Mouse (Mus musculus) lung, postnatal 36 days (tissue): ENCODE data around the gene Rasgrp2.
A peak's percentile ranks its signal among the peaks of the same experiment; 100 is the strongest.

ENCODE experiments used
- DNase-seq: peaks from one replicate; pipeline ENCODE4 v3.0.0; 2022; ENCODE audit warnings: mixed read lengths

The Rasgrp2 gene

DNA sequence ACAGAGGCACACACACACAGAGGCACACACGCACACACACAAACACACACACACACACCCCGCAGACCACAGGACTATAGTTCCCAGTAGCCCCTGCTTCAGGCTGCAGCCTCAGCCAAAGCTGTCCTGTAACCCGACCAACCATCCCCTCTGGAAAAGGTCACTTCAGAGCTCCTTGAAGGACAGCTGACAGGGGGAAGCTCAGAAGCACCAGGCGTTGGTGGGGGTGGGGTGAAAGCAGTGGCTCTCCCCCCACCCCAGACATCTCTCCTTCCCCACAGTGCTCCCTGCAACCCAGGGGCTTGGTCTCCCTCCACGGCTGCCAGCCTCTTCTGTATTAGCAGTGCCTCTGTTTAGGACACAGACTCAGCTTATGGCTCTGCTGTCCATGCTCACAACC lies 15.7 kb upstream of the Rasgrp2 start:
- DNase-seq = no peak

DNA sequence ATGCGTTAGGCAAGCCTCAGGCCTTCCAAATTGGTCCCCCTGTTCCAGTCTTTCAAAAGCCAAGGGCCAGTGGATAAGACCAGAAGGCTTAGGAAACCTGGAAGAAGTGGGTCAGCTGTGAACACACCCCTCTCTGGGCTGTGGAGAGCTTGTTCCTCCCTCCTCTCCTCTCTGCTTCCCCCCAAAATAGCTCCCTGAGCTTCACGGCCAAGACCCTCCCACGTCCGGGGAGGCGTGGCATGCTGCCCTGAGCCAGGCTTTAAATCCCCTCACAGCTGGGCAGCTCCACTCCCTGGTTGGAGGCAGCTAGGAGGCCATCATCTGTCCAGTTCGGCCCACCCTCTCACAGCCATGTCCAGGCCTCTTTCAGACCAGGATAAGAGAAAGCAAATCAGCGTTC lies 15.0 kb upstream of the Rasgrp2 start, which contains the start of gene Pygm:
TSS of gene Pygm (plus strand) at position 272 of the 400 bp plus-strand sequence.
- DNase-seq = peak; percentile 77

DNA sequence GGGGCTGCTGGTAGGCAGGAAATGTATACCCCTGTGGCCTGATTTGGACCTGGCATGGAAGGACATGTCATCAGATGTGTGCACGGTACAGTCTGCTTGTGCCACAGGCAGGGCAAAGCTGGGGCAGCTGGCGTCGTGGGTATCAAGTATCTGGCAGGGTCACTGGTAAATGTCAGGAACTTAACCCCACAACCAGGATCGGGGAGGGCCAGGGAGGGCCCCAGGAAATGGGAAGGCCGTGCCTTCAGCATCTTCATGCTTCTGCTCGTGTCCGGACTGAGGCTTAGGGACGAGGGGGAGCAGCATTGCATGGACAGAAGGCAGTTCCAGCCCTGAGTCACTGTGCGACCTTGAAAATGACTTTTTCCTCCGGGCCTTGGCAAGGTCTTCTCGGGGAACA lies 14.2 kb upstream of the Rasgrp2 start:
- no peak for DNase-seq

DNA sequence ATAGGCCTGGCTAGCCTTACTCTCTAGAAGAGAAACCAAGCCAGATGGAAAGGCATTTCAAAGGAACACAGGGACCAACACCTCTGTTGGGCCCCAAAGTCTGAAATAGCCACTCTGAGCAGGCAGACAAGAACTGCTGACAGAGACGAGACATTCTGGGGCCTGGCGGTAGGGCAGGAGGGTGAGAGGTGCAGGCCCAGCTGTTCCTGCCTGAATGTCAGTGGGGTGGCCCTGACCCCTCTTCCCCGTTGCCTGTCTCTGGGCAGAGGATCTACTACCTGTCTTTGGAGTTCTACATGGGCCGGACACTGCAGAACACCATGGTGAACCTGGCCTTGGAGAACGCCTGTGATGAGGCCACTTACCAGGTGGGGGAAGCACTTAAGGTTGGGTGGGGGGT lies 13.7 kb upstream of the Rasgrp2 start:
- no peak for DNase-seq

DNA sequence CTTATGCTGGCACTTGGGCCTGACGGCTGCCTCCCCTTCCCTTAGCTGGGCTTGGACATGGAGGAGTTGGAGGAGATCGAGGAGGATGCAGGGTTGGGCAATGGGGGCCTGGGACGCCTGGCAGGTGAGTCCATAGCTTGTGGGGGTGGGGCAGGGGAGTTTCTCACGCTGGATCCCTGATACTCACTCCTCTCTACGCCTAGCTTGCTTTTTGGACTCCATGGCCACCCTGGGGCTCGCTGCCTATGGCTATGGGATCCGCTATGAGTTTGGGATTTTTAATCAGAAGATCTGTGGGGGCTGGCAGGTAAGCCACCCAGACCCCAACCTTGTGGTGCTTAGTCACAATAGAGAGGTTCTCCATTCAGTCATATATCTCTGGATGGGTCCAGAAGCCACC lies 13.3 kb upstream of the Rasgrp2 start:
- no peak for DNase-seq

DNA sequence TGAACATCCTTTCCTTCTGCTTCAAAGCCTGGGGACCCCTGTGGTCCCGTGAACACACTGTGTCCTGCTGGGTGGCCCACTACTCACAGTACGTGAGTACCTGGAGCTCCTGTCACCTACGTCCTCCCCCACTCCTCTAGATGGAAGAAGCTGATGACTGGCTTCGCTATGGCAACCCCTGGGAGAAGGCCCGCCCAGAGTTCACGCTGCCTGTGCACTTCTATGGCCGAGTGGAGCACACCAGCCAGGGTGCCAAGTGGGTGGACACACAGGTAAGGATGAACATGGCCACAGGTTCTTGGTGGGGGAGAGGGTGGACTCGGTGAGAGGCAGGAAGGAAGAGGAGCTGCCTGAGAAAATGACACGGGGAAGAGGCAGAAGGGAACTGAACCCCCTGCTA lies 12.9 kb upstream of the Rasgrp2 start:
- no peak for DNase-seq

DNA sequence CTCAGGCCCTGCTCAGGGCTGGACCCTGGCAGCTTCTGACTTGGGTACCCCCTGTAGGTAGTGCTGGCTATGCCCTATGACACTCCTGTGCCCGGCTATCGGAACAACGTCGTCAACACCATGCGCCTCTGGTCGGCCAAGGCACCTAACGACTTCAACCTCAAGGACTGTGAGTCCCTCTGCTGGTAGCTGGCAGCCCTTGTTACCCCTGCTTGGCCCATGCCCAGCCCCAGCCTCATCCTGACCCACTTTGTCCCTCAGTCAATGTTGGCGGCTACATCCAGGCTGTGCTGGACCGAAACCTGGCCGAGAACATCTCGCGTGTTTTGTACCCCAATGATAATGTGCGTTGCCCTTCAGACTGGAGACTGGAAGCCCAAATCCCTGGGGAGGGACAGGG lies 11.1 kb upstream of the Rasgrp2 start:
- DNase-seq = no peak

DNA sequence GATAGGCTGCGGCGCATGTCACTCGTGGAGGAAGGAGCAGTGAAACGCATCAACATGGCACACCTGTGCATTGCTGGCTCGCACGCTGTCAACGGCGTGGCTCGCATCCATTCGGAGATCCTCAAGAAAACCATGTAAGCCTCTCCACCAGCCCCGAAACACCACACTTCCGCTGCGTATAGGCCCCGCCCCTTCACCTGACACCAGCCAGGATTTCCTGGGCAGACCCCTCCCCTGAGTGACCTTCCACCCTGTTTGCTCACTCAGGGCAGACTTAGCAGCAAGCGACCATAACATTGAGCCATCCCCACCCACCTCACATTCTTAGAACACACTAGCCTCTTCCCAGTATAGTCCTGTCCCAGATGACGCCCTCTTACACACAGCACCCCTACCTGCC lies 9.3 kb upstream of the Rasgrp2 start:
- DNase-seq = peak; percentile 55

DNA sequence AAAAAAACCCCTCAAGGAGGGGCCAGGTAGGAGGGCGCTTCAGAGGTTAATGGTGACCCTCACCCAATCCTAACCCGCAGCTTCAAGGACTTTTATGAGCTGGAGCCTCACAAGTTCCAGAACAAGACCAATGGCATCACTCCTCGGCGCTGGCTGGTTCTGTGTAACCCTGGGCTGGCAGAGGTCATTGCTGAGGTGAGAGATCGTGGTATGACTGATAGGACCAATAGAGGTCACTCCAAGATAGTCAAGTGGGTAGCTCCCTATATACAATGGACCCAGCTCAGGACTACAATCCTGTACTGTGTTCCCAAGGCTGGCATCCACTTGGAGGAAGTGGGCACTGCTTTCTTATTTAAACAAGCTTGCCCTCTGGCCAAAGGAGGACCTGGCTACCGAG lies 8.9 kb upstream of the Rasgrp2 start:
- no peak for DNase-seq

DNA sequence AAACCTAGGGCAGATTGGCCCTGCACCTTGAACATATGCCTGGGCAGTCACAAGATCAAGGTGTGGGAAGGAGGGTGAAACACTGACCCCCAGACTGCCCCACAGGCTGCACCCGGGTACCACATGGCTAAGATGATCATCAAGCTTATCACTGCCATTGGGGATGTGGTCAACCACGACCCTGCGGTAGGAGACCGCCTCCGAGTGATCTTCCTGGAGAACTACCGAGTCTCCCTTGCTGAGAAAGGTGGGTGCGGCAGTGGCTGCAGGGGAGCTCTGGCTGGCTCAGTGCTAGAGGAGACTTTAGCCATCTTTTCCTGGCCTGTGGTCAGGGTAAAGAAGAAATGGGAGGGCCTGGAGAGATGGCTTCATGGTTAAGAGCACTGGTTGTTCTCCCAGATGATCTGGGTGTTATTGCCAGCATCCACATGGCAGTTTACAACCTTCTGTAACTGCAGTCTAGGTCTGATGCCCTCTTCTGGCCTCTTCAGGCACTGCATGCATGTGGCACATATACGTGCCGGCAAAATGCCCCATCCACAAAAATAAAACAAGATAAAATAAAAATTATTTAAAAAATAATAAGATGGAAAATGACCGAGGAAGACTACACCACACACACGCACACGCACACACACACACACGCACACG lies 6.3 kb upstream of the Rasgrp2 start:
- no peak for DNase-seq

DNA sequence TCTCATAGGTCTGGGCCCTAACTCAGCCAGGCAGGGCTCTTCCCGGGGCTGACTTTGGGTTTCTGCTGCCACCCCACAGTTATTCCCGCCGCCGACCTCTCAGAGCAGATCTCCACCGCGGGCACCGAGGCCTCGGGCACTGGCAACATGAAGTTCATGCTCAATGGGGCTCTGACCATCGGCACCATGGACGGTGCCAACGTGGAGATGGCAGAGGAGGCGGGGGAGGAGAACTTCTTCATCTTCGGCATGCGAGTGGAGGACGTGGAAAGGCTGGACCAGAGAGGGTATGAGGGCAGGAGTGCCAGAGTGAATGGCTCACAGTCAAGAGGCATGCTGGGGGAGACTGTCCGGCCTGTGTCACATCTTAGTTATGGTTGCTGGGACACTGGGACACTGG lies 5.5 kb upstream of the Rasgrp2 start:
- DNase-seq = no peak

DNA sequence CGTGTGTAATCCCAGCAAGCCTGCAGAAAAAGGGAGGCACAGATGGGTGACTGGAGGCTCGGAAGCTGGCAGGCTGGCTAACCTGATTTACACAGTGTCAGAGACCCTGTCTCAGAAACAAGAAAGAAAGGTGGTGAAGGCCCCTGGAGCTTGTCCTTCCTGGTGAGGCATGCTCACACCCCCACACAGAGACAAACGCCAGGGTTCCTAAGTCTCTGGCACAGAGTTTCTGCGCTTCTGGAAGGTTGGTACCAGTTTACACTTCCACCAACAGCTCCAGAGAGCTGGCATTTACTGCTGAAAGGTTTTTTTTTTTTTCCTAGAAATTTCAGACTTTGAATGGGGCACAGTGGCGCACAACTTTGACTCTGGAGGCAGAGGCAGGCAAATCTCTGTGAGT lies 2.9 kb upstream of the Rasgrp2 start:
- no peak for DNase-seq

DNA sequence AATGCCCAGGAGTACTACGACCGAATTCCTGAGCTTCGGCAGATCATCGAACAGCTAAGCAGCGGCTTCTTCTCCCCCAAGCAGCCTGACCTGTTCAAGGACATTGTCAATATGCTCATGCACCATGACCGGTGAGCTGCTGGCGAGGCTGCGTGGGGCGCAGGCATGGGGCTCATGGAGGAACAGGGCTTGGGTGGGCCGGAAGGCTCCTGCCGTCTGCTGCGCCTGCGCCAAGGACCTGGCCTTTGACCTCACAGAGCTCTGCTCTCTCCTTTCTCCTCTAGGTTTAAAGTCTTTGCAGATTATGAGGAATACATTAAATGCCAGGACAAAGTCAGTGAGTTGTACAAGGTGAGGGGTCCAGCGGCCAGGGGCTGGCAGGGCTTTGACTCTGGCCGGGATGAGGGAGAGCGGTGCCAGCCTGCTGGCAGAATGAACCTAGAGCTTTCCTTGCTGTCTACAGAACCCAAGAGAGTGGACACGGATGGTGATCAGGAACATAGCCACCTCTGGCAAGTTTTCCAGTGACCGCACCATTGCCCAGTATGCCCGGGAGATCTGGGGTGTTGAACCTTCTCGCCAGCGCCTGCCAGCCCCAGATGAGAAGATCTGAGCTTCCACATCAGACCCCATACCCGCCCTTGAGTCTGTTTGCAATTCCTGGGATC lies 1.4 kb upstream of the Rasgrp2 start:
- no peak for DNase-seq

DNA sequence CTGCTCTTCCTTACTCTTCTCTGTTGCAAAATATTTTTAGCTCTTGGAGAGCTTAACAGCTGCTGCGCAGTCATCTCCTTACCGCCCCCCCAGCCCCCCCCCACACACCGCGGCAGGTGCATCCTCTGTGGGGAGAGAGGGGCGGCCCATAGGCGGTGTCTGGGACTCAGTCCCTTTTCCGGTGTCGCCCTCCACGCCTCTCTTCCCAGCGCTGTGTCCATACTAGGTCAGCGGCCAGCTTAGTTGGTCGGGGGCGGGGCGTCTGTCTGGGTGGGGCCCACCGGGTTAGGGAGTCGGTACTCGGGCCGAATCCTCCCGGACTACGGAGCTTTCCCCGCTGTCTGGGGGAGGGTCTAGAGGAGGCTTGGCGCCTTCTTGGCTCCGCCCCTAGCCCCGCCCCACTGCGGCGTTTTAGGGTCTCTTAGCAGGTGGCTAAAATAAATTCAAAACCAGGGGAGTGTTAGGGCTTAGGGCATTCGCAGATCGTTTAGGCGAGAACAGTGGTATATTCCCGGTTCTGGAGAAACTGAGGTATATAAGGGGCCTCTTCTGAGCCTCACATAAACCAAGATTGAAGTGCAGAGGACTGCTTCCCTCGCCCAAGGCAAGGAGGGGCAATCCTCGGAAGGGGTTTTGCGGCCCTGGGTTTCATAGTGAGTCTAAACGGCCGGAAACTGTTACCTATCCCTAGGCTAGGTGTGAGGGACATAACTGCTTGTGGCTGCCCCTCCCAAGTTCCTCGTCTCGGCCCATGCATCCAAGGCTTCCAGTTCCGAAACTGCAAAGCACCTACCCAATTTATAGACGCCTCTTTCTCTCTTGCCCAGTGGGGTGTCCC lies 474 bp upstream of the Rasgrp2 start:
- DNase-seq = peak; percentile 91

DNA sequence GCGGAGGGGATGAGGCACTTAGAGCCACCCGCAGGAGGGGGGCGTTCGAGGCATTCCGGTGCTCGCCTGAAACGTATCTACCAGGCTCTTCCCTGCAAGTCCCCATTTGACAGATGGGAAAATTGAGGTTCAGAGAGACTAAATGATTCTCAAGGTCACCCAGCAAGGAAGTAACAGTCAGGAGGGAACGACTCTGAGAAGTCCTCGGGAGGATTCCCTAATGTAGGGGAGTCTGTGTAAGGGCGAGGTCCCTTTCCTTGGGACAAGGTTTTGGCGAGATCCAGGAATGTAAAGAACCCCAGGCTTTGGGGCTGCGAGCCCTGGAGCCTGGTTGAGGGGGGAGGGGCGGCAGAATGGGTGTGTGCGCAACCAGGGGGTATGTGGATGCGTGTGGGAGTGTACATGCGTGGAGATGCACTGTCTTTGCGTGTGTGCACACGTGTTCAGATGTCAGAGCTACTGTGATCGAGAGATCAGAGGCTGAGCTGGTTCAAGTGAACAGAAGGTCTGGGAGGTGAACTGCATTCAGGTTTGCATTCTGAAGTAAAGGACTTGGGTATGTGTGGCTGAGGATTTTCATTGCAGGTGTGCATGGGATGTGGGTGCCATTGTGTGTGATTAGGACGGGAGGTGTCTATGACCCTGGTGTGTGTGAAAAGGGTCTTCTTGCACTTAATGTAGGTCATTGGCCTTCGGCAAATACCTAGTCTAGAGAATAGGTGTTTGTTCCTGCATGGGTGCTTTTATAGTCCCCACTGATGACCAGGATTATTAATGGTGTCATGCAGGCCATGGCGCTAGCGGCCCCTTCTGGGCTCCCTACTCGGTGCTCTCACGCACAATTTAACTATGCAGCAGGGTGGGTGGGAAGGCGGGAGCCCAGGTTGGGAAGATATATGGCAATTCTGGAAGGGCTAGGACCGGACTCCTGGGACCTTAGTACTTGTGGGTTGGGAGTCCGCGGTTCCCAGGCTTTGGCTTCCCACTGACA lies 1.3 kb downstream of the Rasgrp2 start:
- peak; percentile 41 for DNase-seq

DNA sequence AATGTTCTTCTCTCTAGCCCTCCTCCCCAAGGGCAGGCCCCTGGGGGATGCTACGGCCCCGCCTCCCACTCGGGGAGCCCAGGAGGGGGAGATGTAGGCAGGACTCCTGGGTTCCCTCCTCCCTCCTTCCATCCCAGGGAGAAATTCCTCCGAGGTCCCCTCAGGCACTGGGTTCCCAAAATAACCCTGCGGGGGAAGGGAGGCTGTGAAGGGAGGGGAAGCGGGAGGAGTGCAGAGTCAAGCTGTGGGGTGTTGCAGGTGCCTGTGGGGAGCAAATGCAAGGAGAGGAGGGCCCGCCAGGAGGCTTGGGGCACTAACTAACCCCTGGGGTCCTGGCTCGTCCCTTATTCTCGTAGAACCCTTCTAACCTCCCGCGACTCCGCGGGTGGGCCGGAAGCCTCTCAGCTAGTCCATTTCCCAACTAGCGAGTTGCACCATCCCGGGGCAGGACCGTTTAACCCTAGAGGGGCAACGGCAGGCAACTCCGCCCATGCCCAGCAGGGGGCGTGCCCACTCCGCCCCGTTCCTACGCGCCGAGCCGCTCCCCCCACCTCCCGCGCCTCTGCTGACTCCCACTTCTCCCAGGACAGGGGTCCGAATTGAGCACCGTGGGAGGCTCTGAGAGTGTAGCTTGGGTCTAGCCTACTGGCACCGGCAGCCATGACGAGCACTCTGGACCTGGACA lies 2.1 kb downstream of the Rasgrp2 start:
- DNase-seq = peak; percentile 91

DNA sequence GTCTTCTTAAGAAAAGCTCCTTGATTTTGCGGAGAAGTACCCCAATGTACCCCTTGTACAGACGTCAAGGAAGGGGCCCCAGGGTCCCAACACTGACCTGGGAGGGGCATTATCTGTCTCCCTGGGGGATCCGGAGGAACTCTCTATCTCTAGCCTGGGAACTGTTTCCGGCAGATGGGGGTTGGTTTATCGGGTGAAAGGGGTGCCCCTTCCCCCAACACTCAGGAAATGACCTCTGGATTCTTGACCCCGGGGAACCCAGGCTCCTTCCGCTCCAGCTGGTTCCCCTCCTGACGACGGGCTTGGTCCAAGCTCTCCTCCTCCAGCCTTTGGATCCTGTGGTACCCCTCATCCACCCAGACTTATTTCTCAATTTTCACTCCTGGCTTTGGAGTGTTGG lies 2.8 kb downstream of the Rasgrp2 start:
- DNase-seq = peak; percentile 70

DNA sequence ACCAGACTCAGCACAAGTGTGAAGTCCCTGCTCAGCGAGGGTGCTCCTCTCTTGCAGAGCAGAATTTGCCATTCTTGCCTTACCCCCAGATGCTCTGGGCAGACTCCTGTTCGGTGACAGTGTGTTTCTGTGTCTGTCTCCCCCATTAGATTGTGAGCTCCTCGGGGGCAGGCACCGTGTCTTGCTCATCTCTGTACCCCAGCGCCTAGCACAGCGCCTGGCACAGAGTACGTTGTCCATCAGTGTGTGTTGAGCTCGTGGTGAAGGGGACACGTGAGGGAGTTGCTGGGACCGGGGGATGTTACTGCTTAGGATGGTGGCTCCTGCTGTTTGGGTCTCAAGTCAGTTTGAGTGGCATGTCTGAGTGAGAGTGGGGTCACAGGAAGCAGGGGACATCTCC lies 4.7 kb downstream of the Rasgrp2 start:
- DNase-seq = no peak

DNA sequence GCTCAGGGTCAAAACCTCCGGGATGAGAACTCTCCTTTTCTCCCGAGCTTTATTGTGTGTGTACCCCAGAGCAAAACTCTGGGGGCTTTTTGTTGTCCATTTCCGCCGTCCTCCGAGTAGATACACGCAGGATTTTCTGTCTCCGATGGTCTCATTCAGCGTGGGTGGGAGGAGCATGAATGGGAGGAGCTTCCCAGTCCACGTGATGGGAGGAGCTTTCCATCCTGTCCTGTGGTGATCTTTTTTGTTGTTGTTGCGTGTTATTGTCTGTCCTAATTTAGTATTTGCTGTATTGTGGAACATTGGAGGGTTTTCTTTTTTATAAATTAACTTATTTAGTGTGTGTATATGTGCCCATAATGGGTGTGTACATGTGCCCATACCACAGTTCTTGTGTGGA lies 6.3 kb downstream of the Rasgrp2 start:
- DNase-seq = no peak

DNA sequence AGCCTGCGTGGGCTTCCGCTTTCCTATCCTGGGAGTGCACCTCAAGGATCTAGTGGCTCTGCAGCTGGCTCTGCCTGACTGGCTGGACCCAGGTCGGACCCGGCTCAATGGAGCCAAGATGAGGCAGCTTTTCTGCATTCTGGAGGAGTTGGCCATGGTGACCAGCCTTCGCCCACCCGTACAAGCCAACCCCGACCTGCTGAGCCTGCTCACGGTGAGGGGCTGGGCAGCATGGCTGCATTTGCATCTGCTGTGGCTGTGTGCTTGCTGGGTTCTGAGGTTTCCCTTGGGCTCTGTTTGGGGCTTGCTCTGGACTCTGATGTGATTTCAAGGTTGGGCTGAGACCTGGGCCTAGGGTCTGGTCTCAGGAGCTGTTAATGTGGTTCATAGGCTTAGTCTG lies 8.0 kb downstream of the Rasgrp2 start:
- DNase-seq = no peak

DNA sequence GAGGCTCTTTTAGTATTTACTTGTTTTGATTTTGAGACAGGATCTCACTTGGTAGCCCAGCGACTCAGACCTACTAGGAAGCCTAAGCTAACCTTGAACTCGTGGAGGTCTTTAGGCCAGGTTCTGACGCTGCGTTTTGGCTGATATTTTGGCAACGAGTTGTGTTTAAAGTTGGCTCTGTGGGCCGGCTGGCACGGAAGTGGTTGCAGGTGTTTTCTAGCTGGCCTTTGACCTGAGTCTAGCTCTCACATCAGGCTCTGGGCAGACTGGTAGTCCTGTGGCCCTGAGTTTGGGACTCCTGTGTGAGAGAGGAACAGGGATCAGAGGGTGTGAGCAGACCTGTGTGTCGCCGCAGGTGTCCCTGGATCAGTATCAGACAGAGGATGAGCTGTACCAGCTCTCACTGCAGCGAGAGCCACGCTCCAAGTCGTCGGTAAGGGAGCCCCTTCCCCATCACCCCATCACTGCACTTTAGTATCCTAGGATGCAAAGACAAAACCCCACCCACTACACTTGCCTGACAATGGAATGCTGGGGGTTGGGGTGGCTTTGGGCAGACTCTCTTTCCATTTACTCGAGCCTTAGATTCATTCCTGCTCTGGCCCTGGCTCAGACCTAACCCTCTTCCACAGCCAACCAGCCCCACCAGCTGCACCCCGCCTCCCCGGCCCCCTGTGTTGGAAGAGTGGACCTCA lies 8.8 kb downstream of the Rasgrp2 start:
- DNase-seq = no peak

DNA sequence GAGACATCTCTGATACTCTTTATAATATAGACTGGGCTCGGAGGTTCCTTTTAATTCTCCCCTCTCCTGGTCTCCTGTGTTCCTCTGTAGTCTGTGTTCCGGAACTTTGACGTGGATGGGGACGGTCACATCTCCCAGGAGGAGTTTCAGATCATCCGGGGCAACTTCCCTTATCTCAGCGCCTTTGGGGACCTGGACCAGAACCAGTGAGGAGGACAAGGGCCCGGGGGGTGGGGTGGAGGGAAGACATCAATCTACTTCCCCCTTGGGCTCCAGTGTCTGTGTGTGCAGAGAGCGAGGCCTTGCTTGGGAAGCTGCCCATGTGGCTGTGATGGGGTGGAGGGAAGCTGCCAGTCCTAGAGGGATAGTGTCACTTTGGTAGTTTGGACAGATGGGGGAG lies 9.6 kb downstream of the Rasgrp2 start:
- no peak for DNase-seq
